Mouse (Mus musculus) hindbrain, postnatal 0 days (tissue): ENCODE results near the gene Tigar. TPM values are rescaled to one million over a fixed set of nuclear protein-coding genes. Genes with fewer than 3 reads are reported as not detected.

Experiments
- ATAC-seq: fragments of 200-750 bp; cut with Nextera tagmentation; 2 replicates; pipeline ENCODE4 v1.8.0; 2017; ENCODE audit warnings: mild to moderate bottlenecking, moderate TSS enrichment, moderate library complexity
- DNase-seq: peaks from one replicate; pipeline ENCODE4 v3.0.0-alpha.2; 2015; ENCODE audit warnings: low spot score
- H3K27ac ChIP-seq: fragments of 300-500 bp; sonication (generic); 2 replicates; pipeline ENCODE4 v1.5.1; 2014; ENCODE audit warnings: mild to moderate bottlenecking
- H3K27me3 ChIP-seq: fragments of 300-500 bp; sonication (generic); 2 replicates; pipeline ENCODE4 v1.6.1; 2014; ENCODE audit warnings: low read length, mixed read lengths; ENCODE audit not compliant: insufficient read depth
- H3K36me3 ChIP-seq: fragments of 300-500 bp; sonication (generic); 2 replicates; pipeline ENCODE4 v1.6.1; 2014; ENCODE audit warnings: low read length, mixed read lengths; ENCODE audit not compliant: insufficient read depth
- H3K4me1 ChIP-seq: fragments of 300-500 bp; sonication (generic); 2 replicates; pipeline ENCODE4 v1.6.1; 2014; ENCODE audit warnings: antibody characterized with exemption, low read length, mixed read lengths; ENCODE audit not compliant: insufficient read depth
- H3K4me2 ChIP-seq: fragments of 300-500 bp; sonication (generic); 2 replicates; pipeline ENCODE4 v1.6.1; 2014; ENCODE audit warnings: low read depth, mild to moderate bottlenecking, low read length, moderate library complexity, mixed read lengths
- H3K4me3 ChIP-seq: fragments of 300-500 bp; sonication (generic); 2 replicates; pipeline ENCODE4 v1.5.1; 2014; ENCODE audit warnings: low read length
- H3K9ac ChIP-seq: fragments of 300-500 bp; sonication (generic); replicated peaks from 2 replicates; pipeline ENCODE4 v1.6.1; 2014; ENCODE audit warnings: mild to moderate bottlenecking, low read length, moderate library complexity, mixed read lengths
- H3K9me3 ChIP-seq: fragments of 300-500 bp; sonication (generic); 2 replicates; pipeline ENCODE4 v1.6.1; 2016; ENCODE audit warnings: low read length, mixed read lengths
- CTCF ChIP-seq: IDR thresholded peaks from 2 replicates; pipeline ENCODE4 v1.5.1; 2016; ENCODE audit warnings: antibody characterized with exemption, control low read depth, low read depth
- WGBS: fragments of 180-500 bp; shearing (Covaris S2); extraction: QIAGEN DNeasy Blood & Tissue Kit; methylation state at CpG from one replicate; pipeline ENCODE4 v1.1.7; 2014; 5-methylcytosine and 5-hydroxymethylcytosine counted together
- polyA plus RNA-seq: library from polyadenylated mRNA; unstranded; fragments of >200 nt; fragmentation: Nextera tagmentation; extraction: Ambion mirVana; gene quantifications from 2 replicates; pipeline ENCODE4 v1.2.1, GENCODE M21; 2015
- total RNA-seq: library from RNA; depleted of rRNA; stranded (reverse); fragments of >200 nt; gene quantifications from 2 replicates; pipeline ENCODE4 v1.2.3, GENCODE M21; 2014

Tigar gene
- total and polyA plus RNA-seq, 2 experiments from 2014 or later, result 4.9 to 7.7 TPM

GRCm38 (mm10) chr6:127152106-127152951 lies 43.0 kb upstream of the Tigar start, which contains the start of gene Ccnd2:
Gene Ccnd2, minus strand, starts transcription at chr6:127152193.
- peak within 1 kb of the TSS; percentile 56 for H3K27ac ChIP-seq
- peak within 1 kb of the TSS; percentile 61 for H3K4me3 ChIP-seq

GRCm38 (mm10) chr6:127151565-127152105 lies 42.3 kb upstream of the Tigar start:
- no peaks in the 10 kb centered on the region for H3K9me3 ChIP-seq
- peak; percentile 8 for ATAC-seq
- H3K4me2 ChIP-seq, result peak overlapping the region; percentile 88
- H3K9ac ChIP-seq, result peak overlapping the region; percentile 49
- H3K4me1 ChIP-seq, result peaks cover 25% of the 10 kb centered on the region
- WGBS, result under 1% methylated on average over 28 of the region's 29 CpGs
- no peaks in the 10 kb centered on the region for H3K36me3 ChIP-seq
- peak overlapping the region; percentile 61 for H3K4me3 ChIP-seq
- peak; percentile 56 for DNase-seq
- peaks cover 29% of the 10 kb centered on the region for H3K27me3 ChIP-seq
- H3K27ac ChIP-seq, result peak overlapping the region; percentile 56
- peak; percentile 25; the same call in 1 of the 2 replicates for TF ChIP-seq CTCF

More at GRCm38 (mm10) chr6:127152106-127152951, 43.0 kb upstream of the Tigar start, which contains the start of gene Ccnd2:
- Histone ChIP-seq H3K4me2 (peak within 1 kb of the TSS; percentile 88), H3K27me3 (peaks cover 29% of the 10 kb centered on the region), H3K9me3 (no peaks in the 10 kb centered on the region), H3K9ac (peak within 1 kb of the TSS; percentile 49), H3K4me1 (peaks cover 25% of the 10 kb centered on the region), H3K36me3 (no peaks in the 10 kb centered on the region)
- DNase-seq (peak; percentile 84), ATAC-seq (peak; percentile 76)
- no peak for TF ChIP-seq CTCF
- WGBS, result under 1% methylated on average over 39 of the region's 40 CpGs

- no peak for TF ChIP-seq CTCF
- H3K9ac ChIP-seq, result peak overlapping the region; percentile 78
- peaks cover 26% of the 10 kb centered on the region for H3K27me3 ChIP-seq
- peaks cover 25% of the 10 kb centered on the region for H3K4me1 ChIP-seq
- no peaks in the 10 kb centered on the region for H3K36me3 ChIP-seq
- WGBS, result under 1% methylated on average over 32 of the region's 34 CpGs
- no peaks in the 10 kb centered on the region for H3K9me3 ChIP-seq
- peak overlapping the region; percentile 88 for H3K4me2 ChIP-seq
- H3K4me3 ChIP-seq, result peak overlapping the region; percentile 61
- peak; percentile 46 for ATAC-seq
- DNase-seq, result peak; percentile 81
- peak overlapping the region; percentile 64; the same call in 1 of the 2 replicates for H3K27ac ChIP-seq
Observed at GRCm38 (mm10) chr6:127150663-127151564, 41.6 kb upstream of the Tigar start.

GRCm38 (mm10) chr6:127149944-127150662 lies 40.7 kb upstream of the Tigar start:
- peak overlapping the region; percentile 88 for H3K4me2 ChIP-seq
- H3K27ac ChIP-seq, result peak overlapping the region; percentile 64
- no peaks in the 10 kb centered on the region for H3K9me3 ChIP-seq
- no peaks in the 10 kb centered on the region for H3K36me3 ChIP-seq
- H3K4me1 ChIP-seq, result peaks cover 25% of the 10 kb centered on the region
- TF ChIP-seq CTCF, result no peak
- peak overlapping the region; percentile 61 for H3K4me3 ChIP-seq
- WGBS, result under 1% methylated on average over 38 of the region's 38 CpGs
- peaks cover 19% of the 10 kb centered on the region for H3K27me3 ChIP-seq
- DNase-seq (peak; percentile 37), ATAC-seq (no peak)
- peak overlapping the region; percentile 78 for H3K9ac ChIP-seq

- Histone ChIP-seq H3K9me3 (no peaks in the 10 kb centered on the region), H3K27ac (peak overlapping the region; percentile 64), H3K4me1 (peaks cover 20% of the 10 kb centered on the region), H3K27me3 (peaks cover 15% of the 10 kb centered on the region), H3K4me3 (peak overlapping the region; percentile 61), H3K9ac (peak overlapping the region; percentile 78), H3K36me3 (no peaks in the 10 kb centered on the region), H3K4me2 (peak overlapping the region; percentile 88)
- ATAC-seq (no peak), DNase-seq (no peak)
- TF ChIP-seq CTCF, result no peak
- under 1% methylated on average over 30 of the region's 30 CpGs for WGBS
Observed at GRCm38 (mm10) chr6:127149303-127149943, 40.1 kb upstream of the Tigar start.
